Mouse (Mus musculus): ENCODE measurements at regions not wholly inside any gene's neighbourhood (a gene's known extent, or its start where the extent isn't known, plus 50 kb on each side); places are given as distances from the start of the nearest gene placed in this dataset.
A peak's percentile ranks its signal among the peaks of the same experiment; 100 is the strongest.

- no peak for ATAC-seq (ENCODE audit: low FRiP score)
- Histone ChIP-seq H3K4me1 (replicated peaks; ENCODE audit: control insufficient read depth, insufficient read depth, low read length) (no peaks in the 10 kb centered on the region), H3K9ac (ENCODE audit: low read depth, low read length) (no peak overlapping the region), H3K27ac (ENCODE audit: low read depth, low read length) (no peak overlapping the region), H3K9me3 (ENCODE audit: control insufficient read depth, low read length) (no peaks in the 10 kb centered on the region), H3K36me3 (ENCODE audit: control insufficient read depth, insufficient read depth, low read length) (no peaks in the 10 kb centered on the region), H3K27me3 (ENCODE audit: control insufficient read depth, insufficient read depth, low read length) (no peaks in the 10 kb centered on the region), H3K4me3 (ENCODE audit: low read depth, low read length) (no peak overlapping the region), H3K4me2 (replicated peaks; ENCODE audit: low read depth, low read length) (no peak overlapping the region)
- no peak for DNase-seq (ENCODE audit: low spot score)
- WGBS: 45% methylated on average over 5 of the region's 5 CpGs
These were observed 122.2 kb upstream of the Myo3a start for GRCm38 (mm10) chr2:22105150-22105549.

- ATAC-seq (ENCODE audit: low FRiP score): peak; percentile 77
- no peak overlapping the region for H3K4me3 ChIP-seq (ENCODE audit: low read depth, low read length)
- 10% methylated on average over 2 of the region's 2 CpGs for WGBS
These were observed 77.6 kb upstream of the Myo3a start for GRCm38 (mm10) chr2:22149721-22150120.

GRCm38 (mm10) chr2:22156576-22156975, 70.7 kb upstream of the Myo3a start:
- no peak overlapping the region for H3K27ac ChIP-seq (ENCODE audit: low read depth, low read length)
- no peaks in the 10 kb centered on the region for H3K4me1 ChIP-seq (replicated peaks; ENCODE audit: control insufficient read depth, insufficient read depth, low read length)
- no peak overlapping the region for H3K9ac ChIP-seq (ENCODE audit: low read depth, low read length)
- no peaks in the 10 kb centered on the region for H3K9me3 ChIP-seq (ENCODE audit: control insufficient read depth, low read length)
- DNase-seq (ENCODE audit: low spot score) (no peak), ATAC-seq (ENCODE audit: low FRiP score) (peak; percentile 51; the same call in 1 of the 2 replicates)
- no peaks in the 10 kb centered on the region for H3K36me3 ChIP-seq (ENCODE audit: control insufficient read depth, insufficient read depth, low read length)
- H3K4me3 ChIP-seq (ENCODE audit: low read depth, low read length): no peak overlapping the region
- no peaks in the 10 kb centered on the region for H3K27me3 ChIP-seq (ENCODE audit: control insufficient read depth, insufficient read depth, low read length)
- WGBS: 72% methylated on average over 2 of the region's 2 CpGs
- no peak overlapping the region for H3K4me2 ChIP-seq (replicated peaks; ENCODE audit: low read depth, low read length)

More at GRCm38 (mm10) chr2:22149721-22150120, 77.6 kb upstream of the Myo3a start:
- no peaks in the 10 kb centered on the region for H3K9me3 ChIP-seq (ENCODE audit: control insufficient read depth, low read length)
- peak; percentile 44 for DNase-seq (ENCODE audit: low spot score)
- no peak overlapping the region for H3K4me2 ChIP-seq (replicated peaks; ENCODE audit: low read depth, low read length)
- no peaks in the 10 kb centered on the region for H3K27me3 ChIP-seq (ENCODE audit: control insufficient read depth, insufficient read depth, low read length)
- no peaks in the 10 kb centered on the region for H3K4me1 ChIP-seq (replicated peaks; ENCODE audit: control insufficient read depth, insufficient read depth, low read length)
- no peak overlapping the region for H3K27ac ChIP-seq (ENCODE audit: low read depth, low read length)
- H3K9ac ChIP-seq (ENCODE audit: low read depth, low read length): no peak overlapping the region
- no peaks in the 10 kb centered on the region for H3K36me3 ChIP-seq (ENCODE audit: control insufficient read depth, insufficient read depth, low read length)

GRCm38 (mm10) chr2:22165443-22165842, 61.9 kb upstream of the Myo3a start:
- Histone ChIP-seq H3K4me3 (ENCODE audit: low read depth, low read length) (no peak overlapping the region), H3K27me3 (ENCODE audit: control insufficient read depth, insufficient read depth, low read length) (no peaks in the 10 kb centered on the region), H3K4me1 (replicated peaks; ENCODE audit: control insufficient read depth, insufficient read depth, low read length) (no peaks in the 10 kb centered on the region), H3K9ac (ENCODE audit: low read depth, low read length) (no peak overlapping the region), H3K4me2 (replicated peaks; ENCODE audit: low read depth, low read length) (no peak overlapping the region), H3K27ac (ENCODE audit: low read depth, low read length) (no peak overlapping the region), H3K9me3 (ENCODE audit: control insufficient read depth, low read length) (no peaks in the 10 kb centered on the region), H3K36me3 (ENCODE audit: control insufficient read depth, insufficient read depth, low read length) (no peaks in the 10 kb centered on the region)
- 86% methylated on average over 5 of the region's 5 CpGs for WGBS
- no peak for DNase-seq (ENCODE audit: low spot score)
- no peak for ATAC-seq (ENCODE audit: low FRiP score)

- no peak overlapping the region for H3K27ac ChIP-seq (ENCODE audit: low read depth, low read length)
- no peaks in the 10 kb centered on the region for H3K27me3 ChIP-seq (ENCODE audit: control insufficient read depth, insufficient read depth, low read length)
- H3K4me1 ChIP-seq (replicated peaks; ENCODE audit: control insufficient read depth, insufficient read depth, low read length): no peaks in the 10 kb centered on the region
- no peak overlapping the region for H3K4me3 ChIP-seq (ENCODE audit: low read depth, low read length)
- H3K9me3 ChIP-seq (ENCODE audit: control insufficient read depth, low read length): no peaks in the 10 kb centered on the region
- DNase-seq (ENCODE audit: low spot score) (no peak), ATAC-seq (ENCODE audit: low FRiP score) (no peak)
- H3K36me3 ChIP-seq (ENCODE audit: control insufficient read depth, insufficient read depth, low read length): no peaks in the 10 kb centered on the region
- H3K9ac ChIP-seq (ENCODE audit: low read depth, low read length): no peak overlapping the region
- H3K4me2 ChIP-seq (replicated peaks; ENCODE audit: low read depth, low read length): no peak overlapping the region
These were observed 61.4 kb upstream of the Myo3a start for GRCm38 (mm10) chr2:22165919-22166318.
